Mouse (Mus musculus): ENCODE data around the gene Klhl23.

DNA sequence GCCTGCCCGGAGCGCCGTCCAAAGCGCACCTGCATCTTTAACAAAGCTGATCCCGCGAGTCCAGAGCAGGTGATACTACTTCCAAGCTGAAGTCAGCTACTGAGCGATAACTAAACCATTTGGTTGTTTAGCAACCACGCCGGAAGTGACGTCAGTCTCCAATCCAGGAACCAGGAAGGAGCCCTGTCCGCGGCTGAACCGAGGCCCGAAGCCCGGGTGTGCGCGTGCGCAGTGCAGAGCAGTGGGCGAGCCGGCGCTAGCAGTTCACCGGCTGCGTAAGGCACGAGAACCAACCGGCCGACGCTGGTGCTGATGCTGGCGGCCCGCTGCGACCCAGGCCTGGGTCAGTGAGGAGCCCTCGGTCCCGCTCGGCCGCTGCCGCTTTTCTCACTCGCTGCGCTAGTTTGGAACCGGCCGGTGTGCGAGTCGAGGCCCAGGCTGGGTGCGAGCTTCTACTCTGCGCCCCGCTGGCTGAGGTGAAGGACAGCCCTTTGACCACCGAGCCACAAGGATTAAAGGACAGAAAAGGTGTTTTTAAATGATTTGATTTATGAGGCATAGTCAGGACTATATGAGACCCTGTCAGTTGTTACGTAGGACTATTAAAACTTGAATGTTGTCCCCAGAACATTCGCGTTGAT lies 32.2 kb upstream of the Klhl23 start, which contains the start of the genes Ccdc173 and Phospho2:
- no peak for TF ChIP-seq CTCF (IDR thresholded peaks at IDR 0.05; ENCODE audit: low read depth, low read length)
- no peak for TF ChIP-seq POLR2AphosphoS5 (IDR thresholded peaks at IDR 0.05; ENCODE audit: insufficient replicate concordance, low read depth, low read length)
- TF ChIP-seq GATA1 (IDR thresholded peaks at IDR 0.05; ENCODE audit: borderline replicate concordance, low read length) = no peak

All from G1E (cell line).